Mouse (Mus musculus) spleen, adult 2 months (tissue): ENCODE results near the gene Cep89. TPM values are rescaled to one million over a fixed set of nuclear protein-coding genes. Genes with fewer than 3 reads are reported as not detected.

Source experiments
- DNase-seq, 2 experiments: peaks; one replicate each; pipeline versions ENCODE4 v3.0.0 to v3.0.0-alpha.2; 2012 to 2021; ENCODE audit warnings: low spot score in 2 of 2, low read depth in 1 of 2
- H3K27ac ChIP-seq: fragments of 200-500 bp; 2 replicates; pipeline ENCODE4 v1.5.1; 2012; ENCODE audit warnings: low read length, inconsistent platforms; ENCODE audit not compliant: insufficient read depth
- H3K27me3 ChIP-seq: fragments of 200-500 bp; 2 replicates; pipeline ENCODE4 v1.6.1; 2012; ENCODE audit warnings: mild to moderate bottlenecking, moderate library complexity, low read length, inconsistent platforms; ENCODE audit not compliant: control insufficient read depth, insufficient read depth
- H3K36me3 ChIP-seq: fragments of 200-500 bp; 2 replicates; pipeline ENCODE4 v1.6.1; 2012; ENCODE audit warnings: mild to moderate bottlenecking, low read length, inconsistent platforms; ENCODE audit not compliant: control insufficient read depth, insufficient read depth
- H3K4me1 ChIP-seq: fragments of 200-500 bp; 2 replicates; pipeline ENCODE4 v1.6.1; 2011; ENCODE audit warnings: inconsistent platforms; ENCODE audit not compliant: control insufficient read depth, insufficient read depth, insufficient read length
- H3K4me3 ChIP-seq: fragments of 200-500 bp; 2 replicates; pipeline ENCODE4 v1.5.1; 2011; ENCODE audit warnings: mild to moderate bottlenecking, inconsistent platforms; ENCODE audit not compliant: insufficient read depth, insufficient read length; ENCODE audit errors: extremely low read depth
- CTCF ChIP-seq: fragments of 200-500 bp; IDR thresholded peaks from 2 replicates; pipeline ENCODE4 v1.5.1; 2011; ENCODE audit warnings: mild to moderate bottlenecking, inconsistent platforms; ENCODE audit not compliant: insufficient read depth, insufficient read length, insufficient replicate concordance; ENCODE audit errors: extremely low read depth
- POLR2A ChIP-seq: fragments of 200-500 bp; IDR thresholded peaks from 2 replicates; pipeline ENCODE4 v1.6.1; 2011; ENCODE audit warnings: low read depth, low read length, inconsistent platforms
- WGBS: fragments of 180-500 bp; shearing (Covaris S2); methylation state at CpG from one replicate; pipeline ENCODE4 v1.1.7; 2018; 5-methylcytosine and 5-hydroxymethylcytosine counted together
- polyA plus RNA-seq: library from polyadenylated mRNA; depleted of rRNA; stranded (reverse); fragments of >200 nt; gene quantifications from 2 replicates; pipeline ENCODE4 v1.2.3, GENCODE M21; 2012; rRNA removed

Cep89 gene
- 11.0 and 15.4 TPM in 2 replicates for polyA plus RNA-seq

DNA sequence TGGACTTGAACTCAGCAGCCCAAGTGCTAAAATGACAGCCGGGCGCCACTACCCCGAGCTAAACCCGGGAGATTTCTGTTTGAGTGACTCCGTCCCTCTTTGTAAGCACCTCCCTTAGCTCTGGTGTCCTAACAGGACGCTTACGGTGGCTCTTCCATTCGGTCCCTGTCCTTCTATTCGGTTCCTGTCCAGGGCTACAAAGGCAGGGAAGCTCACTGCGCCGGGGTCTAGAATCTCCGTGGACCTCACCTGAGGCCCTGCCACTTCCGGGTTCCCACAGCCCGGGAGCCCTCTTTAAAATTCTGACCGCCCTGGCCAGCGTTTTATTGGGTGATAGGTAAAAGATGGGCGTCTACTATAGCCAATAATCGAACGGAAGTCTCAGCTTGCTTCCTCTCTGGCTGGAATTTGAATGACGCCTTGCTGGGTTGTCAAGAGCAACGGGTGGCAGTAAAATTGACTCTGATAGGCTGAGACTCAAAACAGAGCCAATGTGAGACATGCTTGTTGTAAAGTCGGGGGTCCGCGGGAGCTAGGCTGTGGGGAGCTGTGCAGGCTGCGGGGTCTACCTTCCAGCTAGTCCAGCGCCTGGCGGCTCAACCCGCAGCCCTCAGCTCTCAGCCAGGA lies at the start of gene Cep89, which contains the start of gene Faap24:
Gene Cep89, plus strand, starts transcription at position 494 of the 627 bp plus-strand sequence.
Gene Faap24, minus strand, starts transcription at position 295 of the 627 bp plus-strand sequence.
- TF ChIP-seq POLR2A (peak; percentile 89), CTCF (no peak)
- H3K27me3 ChIP-seq, result no peaks in the 10 kb centered on the region
- H3K4me3 ChIP-seq, result peak within 1 kb of the TSS; percentile 87
- H3K27ac ChIP-seq, result peak within 1 kb of the TSS; percentile 41
- under 1% methylated on average over 28 of the region's 28 CpGs for WGBS
- H3K36me3 ChIP-seq, result peaks cover 14% of the 10 kb centered on the region
- peak; percentile 87 to 99 for DNase-seq
- H3K4me1 ChIP-seq, result no peaks in the 10 kb centered on the region; the same call in 1 of the 2 replicates

- no peak overlapping the region for H3K27ac ChIP-seq
- no peaks in the 10 kb centered on the region for H3K36me3 ChIP-seq
- no peak overlapping the region for H3K4me3 ChIP-seq
- no peak for DNase-seq
- H3K4me1 ChIP-seq, result no peaks in the 10 kb centered on the region
- WGBS, result 68% methylated on average over 17 of the region's 18 CpGs
- H3K27me3 ChIP-seq, result no peaks in the 10 kb centered on the region
- TF ChIP-seq CTCF (no peak), POLR2A (no peak)
Measured at GRCm38 (mm10) chr7:35347918-35348700, 48.7 kb upstream of the Cep89 start.

- H3K27me3 ChIP-seq, result no peaks in the 10 kb centered on the region
- no peaks in the 10 kb centered on the region for H3K36me3 ChIP-seq
- no peak overlapping the region for H3K4me3 ChIP-seq
- DNase-seq, result no peak
- TF ChIP-seq CTCF, result no peak
- TF ChIP-seq POLR2A, result no peak
- H3K27ac ChIP-seq, result no peak overlapping the region
- H3K4me1 ChIP-seq, result no peaks in the 10 kb centered on the region
- 75% methylated on average over 4 of the region's 4 CpGs for WGBS
Measured at GRCm38 (mm10) chr7:35349022-35349421, 47.8 kb upstream of the Cep89 start.

GRCm38 (mm10) chr7:35349886-35350684 lies 46.8 kb upstream of the Cep89 start:
- no peak overlapping the region for H3K27ac ChIP-seq
- no peak for DNase-seq
- TF ChIP-seq POLR2A (no peak), CTCF (no peak)

DNA sequence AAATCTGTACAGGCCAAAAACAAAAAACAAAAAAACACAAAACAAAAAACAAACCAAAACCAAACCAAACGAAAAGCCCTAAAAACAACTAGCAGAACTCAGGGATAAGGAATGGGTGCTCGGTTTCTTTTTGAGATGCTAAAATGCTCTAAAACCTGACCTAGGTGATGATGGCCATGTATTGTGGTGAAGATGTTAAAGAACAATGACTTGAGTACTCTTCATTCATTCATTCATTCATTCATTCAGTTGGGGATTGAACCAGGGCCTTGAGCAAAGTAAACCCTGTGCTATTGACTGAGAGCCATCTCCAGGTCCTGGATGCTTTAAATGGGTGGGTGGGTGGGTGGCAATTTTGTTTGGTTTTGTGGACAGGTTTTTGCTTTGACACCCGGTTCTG lies 45.7 kb upstream of the Cep89 start:
- TF ChIP-seq CTCF, result no peak
- TF ChIP-seq POLR2A, result no peak
- no peaks in the 10 kb centered on the region for H3K4me1 ChIP-seq
- no peaks in the 10 kb centered on the region for H3K36me3 ChIP-seq
- H3K27me3 ChIP-seq, result no peaks in the 10 kb centered on the region
- WGBS, result 92% methylated on average over 3 of the region's 3 CpGs
- no peak for DNase-seq
- no peak overlapping the region for H3K27ac ChIP-seq
- H3K4me3 ChIP-seq, result no peak overlapping the region

More at GRCm38 (mm10) chr7:35349886-35350684, 46.8 kb upstream of the Cep89 start:
- Histone ChIP-seq H3K4me3 (no peak overlapping the region), H3K27me3 (no peaks in the 10 kb centered on the region), H3K4me1 (no peaks in the 10 kb centered on the region), H3K36me3 (no peaks in the 10 kb centered on the region)
- 85% methylated on average over 8 of the region's 8 CpGs for WGBS

DNA sequence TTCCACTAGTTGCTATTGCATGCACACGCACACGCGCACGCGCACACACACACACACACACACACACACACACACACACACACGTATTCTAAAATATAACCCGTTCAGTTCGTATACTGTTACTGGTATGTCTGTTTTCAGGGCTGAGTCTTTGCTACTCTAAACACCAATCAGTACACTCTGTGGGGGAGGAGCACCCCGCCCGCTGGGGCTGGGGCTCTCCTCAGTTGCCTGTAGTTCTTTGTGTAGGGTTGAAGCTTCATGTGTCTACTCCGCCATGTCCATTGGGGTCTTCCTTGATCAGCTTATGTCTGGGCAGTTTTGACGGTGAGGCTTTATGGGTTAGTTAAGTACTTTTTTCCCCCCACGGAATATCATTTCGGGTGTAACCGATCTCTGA lies 43.5 kb upstream of the Cep89 start:
- 93% methylated on average over 15 of the region's 15 CpGs for WGBS
- Histone ChIP-seq H3K4me3 (no peak overlapping the region), H3K27ac (no peak overlapping the region), H3K36me3 (no peaks in the 10 kb centered on the region), H3K27me3 (no peaks in the 10 kb centered on the region), H3K4me1 (no peaks in the 10 kb centered on the region)
- TF ChIP-seq POLR2A, result no peak
- TF ChIP-seq CTCF, result no peak
- DNase-seq, result no peak
